Mouse (Mus musculus) right cerebral cortex, postnatal 10 days (tissue): ENCODE data around the gene Srp54b.
"Not testable (repeated sequence)": the region's sequence is repeated elsewhere in the genome, so short reads cannot be mapped to it uniquely, and the experiment has no call there.

ENCODE experiments used
- DNase-seq, 2 experiments: peaks; one replicate each; pipeline ENCODE4 v3.0.0; 2021; ENCODE audit warnings: low spot score in 2 of 2

The Srp54b gene

DNA sequence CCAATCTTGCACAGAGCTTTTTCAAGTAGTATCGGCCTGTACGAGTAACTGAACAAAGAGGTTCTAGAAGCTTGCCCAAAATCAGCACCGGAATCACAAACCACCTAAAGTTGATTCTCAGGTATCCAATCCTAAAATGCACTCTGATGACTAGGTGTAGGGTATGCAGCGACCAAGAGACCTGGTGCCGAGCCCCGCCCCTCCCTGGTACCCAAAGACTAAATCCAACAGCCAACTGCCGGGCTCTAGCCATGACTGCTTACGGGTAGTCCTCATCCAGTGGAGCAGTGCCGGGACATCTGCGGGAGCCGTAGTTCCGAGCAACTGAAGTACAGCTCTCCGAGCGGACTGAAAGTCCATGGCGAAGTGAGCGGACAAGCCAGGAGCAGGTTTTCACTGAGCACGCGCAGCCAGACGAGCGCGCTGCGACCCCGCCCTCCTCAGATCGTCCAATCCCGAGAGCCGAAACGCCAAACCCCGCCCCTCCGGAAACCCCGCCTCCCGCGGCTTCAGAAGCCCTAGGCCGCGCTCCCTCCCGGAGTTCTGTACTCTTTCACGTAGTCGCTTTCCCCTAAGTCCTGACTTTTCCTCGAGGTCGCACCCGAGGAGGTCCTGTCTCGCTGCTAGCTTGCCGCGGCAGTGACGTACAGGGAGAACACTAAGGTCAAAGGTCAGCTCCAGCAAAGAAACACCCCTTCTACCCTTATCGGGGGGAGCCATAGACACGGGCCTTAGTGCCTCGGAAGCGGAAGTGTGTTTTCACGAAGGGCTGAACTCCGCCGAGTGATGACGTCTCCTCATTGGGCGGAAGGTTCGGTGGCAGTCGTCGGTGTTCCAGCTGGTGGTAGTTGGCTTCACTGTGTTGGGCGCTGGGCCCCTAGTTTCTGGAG is at the start of gene Srp54b:
Gene Srp54b, plus strand, starts transcription at position 546 of the 890 bp plus-strand sequence.
- not testable (repeated sequence) for DNase-seq

DNA sequence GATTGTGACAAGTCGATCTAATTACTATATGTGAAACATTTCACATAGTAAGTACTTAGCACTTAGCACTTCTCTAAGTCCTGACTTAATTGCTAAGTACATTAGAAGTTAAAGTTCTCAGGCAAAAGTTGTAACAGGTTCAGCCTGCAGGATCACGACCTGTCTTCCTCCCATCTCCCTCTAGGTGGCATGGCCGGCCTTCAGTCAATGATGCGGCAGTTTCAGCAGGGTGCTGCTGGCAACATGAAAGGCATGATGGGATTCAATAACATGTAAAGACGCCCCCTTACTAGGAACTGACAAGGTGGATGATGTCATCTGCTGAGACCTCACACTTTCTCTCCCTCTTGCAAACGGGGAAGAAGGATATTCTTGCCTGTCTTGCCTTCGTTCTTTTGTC is 42.3 kb upstream of the Srp54b start:
- not testable (repeated sequence) for DNase-seq

DNA sequence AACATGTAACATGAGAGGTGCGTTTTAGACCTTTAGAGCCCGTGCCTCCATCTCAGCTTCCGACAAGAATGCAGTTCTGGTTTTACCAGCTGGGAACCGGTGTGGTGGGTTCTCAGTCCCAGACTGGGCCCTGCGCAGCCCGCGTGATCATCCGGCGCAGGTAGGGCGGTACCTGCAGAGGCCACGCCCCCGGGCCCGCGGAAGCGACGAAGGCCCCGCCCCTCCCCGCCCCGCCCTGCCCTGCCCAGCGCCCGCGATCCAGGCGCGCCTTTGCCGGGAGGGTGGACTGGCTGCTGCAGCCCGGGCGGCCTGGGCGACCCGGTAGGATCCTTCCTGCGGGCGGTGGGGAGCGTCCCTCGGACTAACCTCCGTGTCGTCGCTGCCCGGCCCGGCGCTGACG is 30.7 kb upstream of the Srp54b start, which contains the start of gene Fam177a:
Gene Fam177a, plus strand, starts transcription at position 228 of the 400 bp plus-strand sequence.
- DNase-seq = not testable (repeated sequence)

DNA sequence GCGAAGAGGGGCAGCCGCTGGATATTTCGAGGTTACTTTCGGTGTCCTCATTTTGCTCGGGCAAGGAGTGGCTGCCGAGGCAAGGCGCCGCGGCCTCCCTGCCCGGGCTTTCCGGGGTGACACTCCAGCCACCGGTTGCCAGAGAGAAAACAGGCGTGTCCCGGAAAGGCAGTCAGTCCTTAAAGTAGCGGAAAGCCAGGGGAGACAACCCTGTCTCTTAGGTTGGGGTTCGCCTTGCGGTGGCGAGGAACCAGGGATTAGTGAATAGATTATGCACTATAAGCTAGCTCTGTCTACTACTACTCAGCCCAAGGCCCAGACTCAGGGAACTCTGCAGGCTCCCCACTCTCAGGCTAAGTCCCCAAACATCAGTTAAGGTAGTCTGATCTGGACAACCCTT is 30.2 kb upstream of the Srp54b start:
- not testable (repeated sequence) for DNase-seq

DNA sequence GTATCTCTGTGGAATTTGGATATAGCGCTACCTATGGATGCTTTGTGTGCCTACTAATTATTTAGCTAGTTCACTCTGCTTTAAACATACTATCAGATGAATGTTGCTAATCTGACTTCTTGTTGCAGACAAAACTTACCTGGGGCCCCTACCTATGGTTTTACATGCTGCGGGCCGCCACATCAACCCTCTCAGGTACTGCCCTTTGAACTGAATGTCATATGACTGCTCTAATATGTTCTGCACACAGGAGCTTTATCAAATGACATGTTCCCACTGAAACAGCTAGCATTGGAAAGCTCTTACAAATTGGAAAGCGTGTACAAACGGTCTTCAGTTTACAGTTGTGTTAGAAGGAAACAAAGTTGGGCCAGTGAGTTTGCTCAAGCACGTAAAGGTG is 19.4 kb upstream of the Srp54b start:
- DNase-seq = not testable (repeated sequence)

DNA sequence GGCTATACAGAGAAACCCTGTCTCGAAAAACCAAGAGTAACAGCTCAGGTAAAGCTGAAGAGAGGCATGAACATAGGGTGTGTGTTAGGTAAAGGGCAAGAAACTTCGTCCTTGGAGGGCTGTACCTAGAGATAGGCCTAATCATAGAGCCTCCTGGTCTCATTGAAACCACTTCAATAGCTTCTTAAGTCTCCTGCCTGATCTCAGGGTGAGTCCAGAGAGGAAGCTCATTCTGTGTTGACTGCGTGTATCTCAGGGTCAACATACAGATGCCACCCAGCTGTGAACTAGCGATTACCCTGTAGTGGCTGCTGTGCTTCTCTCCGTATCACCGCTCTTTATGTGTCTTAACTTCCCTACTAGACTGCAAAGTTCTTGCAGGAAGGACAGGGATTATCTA is 17.0 kb upstream of the Srp54b start:
- not testable (repeated sequence) for DNase-seq

DNA sequence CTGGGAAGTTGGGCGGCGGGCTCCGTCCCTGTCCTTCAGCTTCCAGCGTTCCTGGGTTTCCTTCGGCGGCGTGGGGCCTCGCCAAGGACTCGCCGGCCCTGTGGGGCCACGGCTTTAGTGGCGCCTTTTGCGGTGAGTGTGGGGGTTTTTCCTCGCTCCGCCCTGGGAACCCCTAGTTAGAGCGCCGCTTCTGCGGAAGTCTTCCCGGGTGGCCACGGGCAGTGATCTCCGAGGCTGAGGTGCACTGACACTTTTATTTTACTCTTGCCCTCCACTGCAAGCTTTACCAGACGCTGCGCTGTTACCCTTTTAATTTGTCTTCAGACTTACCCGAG is 512 bp downstream of the Srp54b start:
- not testable (repeated sequence) for DNase-seq

DNA sequence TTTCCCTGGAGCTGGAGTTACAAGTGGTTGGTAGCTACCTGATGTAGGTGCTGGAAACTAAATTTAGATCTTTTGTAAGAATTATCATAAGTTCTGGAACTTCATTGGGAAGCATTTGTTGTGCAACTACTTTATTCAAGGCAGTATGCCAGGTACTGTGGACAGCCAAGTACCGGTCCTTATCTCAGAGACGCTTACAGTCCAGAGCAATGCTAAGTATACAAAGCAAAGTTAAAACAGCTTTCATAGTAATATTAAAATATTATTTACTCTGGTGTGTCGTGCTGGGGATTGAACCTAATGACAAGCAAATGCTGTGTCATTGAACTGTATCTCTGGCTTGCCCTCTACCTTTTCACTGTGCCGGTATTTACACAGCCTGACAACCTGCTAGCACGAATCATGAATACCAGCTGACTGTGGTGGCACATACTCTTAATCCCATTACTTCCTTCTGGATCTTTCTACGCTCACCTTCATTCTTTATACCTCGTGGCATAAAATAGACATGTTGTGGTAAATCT is 12.2 kb downstream of the Srp54b start:
- DNase-seq = not testable (repeated sequence)

DNA sequence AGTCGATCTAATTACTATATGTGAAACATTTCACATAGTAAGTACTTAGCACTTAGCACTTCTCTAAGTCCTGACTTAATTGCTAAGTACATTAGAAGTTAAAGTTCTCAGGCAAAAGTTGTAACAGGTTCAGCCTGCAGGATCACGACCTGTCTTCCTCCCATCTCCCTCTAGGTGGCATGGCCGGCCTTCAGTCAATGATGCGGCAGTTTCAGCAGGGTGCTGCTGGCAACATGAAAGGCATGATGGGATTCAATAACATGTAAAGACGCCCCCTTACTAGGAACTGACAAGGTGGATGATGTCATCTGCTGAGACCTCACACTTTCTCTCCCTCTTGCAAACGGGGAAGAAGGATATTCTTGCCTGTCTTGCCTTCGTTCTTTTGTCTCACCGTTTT is 32.8 kb downstream of the Srp54b start:
- DNase-seq = not testable (repeated sequence)

DNA sequence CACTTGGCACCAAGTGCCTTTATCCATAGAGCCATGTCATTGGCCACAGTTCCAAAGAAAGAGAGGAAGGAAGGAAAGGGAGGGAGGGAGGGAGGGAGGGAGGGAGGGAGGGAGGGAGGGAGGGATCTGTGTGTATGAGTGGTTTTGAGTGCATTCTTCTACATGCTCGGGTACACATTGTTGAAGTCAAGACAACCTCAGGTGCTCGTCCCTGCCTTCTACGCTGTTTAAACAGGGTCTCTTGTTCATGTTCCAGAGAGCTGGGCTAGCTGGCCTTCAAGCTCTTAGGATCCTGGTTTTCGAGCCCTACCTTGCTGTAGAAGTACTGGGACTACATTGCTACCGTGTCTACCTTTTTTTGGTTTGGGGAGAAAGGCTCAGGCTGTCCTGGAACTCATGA is 34.2 kb downstream of the Srp54b start:
- DNase-seq = not testable (repeated sequence)

DNA sequence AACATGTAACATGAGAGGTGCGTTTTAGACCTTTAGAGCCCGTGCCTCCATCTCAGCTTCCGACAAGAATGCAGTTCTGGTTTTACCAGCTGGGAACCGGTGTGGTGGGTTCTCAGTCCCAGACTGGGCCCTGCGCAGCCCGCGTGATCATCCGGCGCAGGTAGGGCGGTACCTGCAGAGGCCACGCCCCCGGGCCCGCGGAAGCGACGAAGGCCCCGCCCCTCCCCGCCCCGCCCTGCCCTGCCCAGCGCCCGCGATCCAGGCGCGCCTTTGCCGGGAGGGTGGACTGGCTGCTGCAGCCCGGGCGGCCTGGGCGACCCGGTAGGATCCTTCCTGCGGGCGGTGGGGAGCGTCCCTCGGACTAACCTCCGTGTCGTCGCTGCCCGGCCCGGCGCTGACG is 44.4 kb downstream of the Srp54b start, which contains the start of gene 1700047I17Rik2:
Gene 1700047I17Rik2, plus strand, starts transcription at position 287 of the 400 bp plus-strand sequence.
- not testable (repeated sequence) for DNase-seq

DNA sequence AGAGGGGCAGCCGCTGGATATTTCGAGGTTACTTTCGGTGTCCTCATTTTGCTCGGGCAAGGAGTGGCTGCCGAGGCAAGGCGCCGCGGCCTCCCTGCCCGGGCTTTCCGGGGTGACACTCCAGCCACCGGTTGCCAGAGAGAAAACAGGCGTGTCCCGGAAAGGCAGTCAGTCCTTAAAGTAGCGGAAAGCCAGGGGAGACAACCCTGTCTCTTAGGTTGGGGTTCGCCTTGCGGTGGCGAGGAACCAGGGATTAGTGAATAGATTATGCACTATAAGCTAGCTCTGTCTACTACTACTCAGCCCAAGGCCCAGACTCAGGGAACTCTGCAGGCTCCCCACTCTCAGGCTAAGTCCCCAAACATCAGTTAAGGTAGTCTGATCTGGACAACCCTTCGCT is 44.9 kb downstream of the Srp54b start:
- not testable (repeated sequence) for DNase-seq

DNA sequence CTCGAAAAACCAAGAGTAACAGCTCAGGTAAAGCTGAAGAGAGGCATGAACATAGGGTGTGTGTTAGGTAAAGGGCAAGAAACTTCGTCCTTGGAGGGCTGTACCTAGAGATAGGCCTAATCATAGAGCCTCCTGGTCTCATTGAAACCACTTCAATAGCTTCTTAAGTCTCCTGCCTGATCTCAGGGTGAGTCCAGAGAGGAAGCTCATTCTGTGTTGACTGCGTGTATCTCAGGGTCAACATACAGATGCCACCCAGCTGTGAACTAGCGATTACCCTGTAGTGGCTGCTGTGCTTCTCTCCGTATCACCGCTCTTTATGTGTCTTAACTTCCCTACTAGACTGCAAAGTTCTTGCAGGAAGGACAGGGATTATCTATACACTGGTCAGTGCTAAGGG is 58.0 kb downstream of the Srp54b start:
- DNase-seq = not testable (repeated sequence)

DNA sequence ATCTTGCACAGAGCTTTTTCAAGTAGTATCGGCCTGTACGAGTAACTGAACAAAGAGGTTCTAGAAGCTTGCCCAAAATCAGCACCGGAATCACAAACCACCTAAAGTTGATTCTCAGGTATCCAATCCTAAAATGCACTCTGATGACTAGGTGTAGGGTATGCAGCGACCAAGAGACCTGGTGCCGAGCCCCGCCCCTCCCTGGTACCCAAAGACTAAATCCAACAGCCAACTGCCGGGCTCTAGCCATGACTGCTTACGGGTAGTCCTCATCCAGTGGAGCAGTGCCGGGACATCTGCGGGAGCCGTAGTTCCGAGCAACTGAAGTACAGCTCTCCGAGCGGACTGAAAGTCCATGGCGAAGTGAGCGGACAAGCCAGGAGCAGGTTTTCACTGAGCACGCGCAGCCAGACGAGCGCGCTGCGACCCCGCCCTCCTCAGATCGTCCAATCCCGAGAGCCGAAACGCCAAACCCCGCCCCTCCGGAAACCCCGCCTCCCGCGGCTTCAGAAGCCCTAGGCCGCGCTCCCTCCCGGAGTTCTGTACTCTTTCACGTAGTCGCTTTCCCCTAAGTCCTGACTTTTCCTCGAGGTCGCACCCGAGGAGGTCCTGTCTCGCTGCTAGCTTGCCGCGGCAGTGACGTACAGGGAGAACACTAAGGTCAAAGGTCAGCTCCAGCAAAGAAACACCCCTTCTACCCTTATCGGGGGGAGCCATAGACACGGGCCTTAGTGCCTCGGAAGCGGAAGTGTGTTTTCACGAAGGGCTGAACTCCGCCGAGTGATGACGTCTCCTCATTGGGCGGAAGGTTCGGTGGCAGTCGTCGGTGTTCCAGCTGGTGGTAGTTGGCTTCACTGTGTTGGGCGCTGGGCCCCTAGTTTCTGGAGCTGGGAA is 75.0 kb downstream of the Srp54b start, which contains the start of gene Srp54c:
Gene Srp54c, plus strand, starts transcription at position 543 of the 894 bp plus-strand sequence.
- not testable (repeated sequence) for DNase-seq

DNA sequence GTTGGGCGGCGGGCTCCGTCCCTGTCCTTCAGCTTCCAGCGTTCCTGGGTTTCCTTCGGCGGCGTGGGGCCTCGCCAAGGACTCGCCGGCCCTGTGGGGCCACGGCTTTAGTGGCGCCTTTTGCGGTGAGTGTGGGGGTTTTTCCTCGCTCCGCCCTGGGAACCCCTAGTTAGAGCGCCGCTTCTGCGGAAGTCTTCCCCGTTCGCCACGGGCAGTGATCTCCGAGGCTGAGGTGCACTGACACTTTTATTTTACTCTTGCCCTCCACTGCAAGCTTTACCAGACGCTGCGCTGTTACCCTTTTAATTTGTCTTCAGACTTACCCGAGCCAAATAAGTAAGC is 75.6 kb downstream of the Srp54b start:
- DNase-seq = not testable (repeated sequence)
